Mouse (Mus musculus) embryonic facial prominence, embryonic 15.5 days (tissue): ENCODE measurements around the gene 4833427G06Rik. TPM values are rescaled to one million over a fixed set of nuclear protein-coding genes. Genes with fewer than 3 reads are reported as not detected.

ENCODE experiments used
- ATAC-seq: fragments of 200-750 bp; cut with Nextera tagmentation; 2 replicates; pipeline ENCODE4 v1.8.0; 2017; ENCODE audit warnings: low read depth, moderate TSS enrichment; ENCODE audit not compliant: insufficient number of reproducible peaks, low FRiP score, low TSS enrichment
- H3K27ac ChIP-seq: fragments of 300-500 bp; sonication (generic); replicated peaks from 2 replicates; pipeline ENCODE4 v1.5.1; 2015; ENCODE audit warnings: mild to moderate bottlenecking, inconsistent platforms
- H3K27me3 ChIP-seq: fragments of 300-500 bp; sonication (generic); 2 replicates; pipeline ENCODE4 v1.6.1; 2015; ENCODE audit warnings: inconsistent platforms
- H3K36me3 ChIP-seq: fragments of 300-500 bp; sonication (generic); 2 replicates; pipeline ENCODE4 v1.6.1; 2015; ENCODE audit warnings: mild to moderate bottlenecking, inconsistent platforms
- H3K4me1 ChIP-seq: fragments of 300-500 bp; sonication (generic); 2 replicates; pipeline ENCODE4 v1.6.1; 2015; ENCODE audit warnings: inconsistent platforms
- H3K4me2 ChIP-seq: fragments of 300-500 bp; sonication (generic); replicated peaks from 2 replicates; pipeline ENCODE4 v1.6.1; 2015; ENCODE audit warnings: mild to moderate bottlenecking, inconsistent platforms
- H3K4me3 ChIP-seq: fragments of 300-500 bp; sonication (generic); replicated peaks from 2 replicates; pipeline ENCODE4 v1.5.1; 2015; ENCODE audit warnings: mild to moderate bottlenecking, inconsistent platforms
- H3K9ac ChIP-seq: fragments of 300-500 bp; sonication (generic); 2 replicates; pipeline ENCODE4 v1.6.1; 2015; ENCODE audit warnings: inconsistent platforms
- H3K9me3 ChIP-seq: fragments of 300-500 bp; sonication (generic); replicated peaks from 2 replicates; pipeline ENCODE4 v1.6.1; 2016; ENCODE audit warnings: inconsistent platforms
- WGBS: fragments of 180-500 bp; shearing (Covaris S2); methylation state at CpG from one replicate; pipeline ENCODE4 v1.1.7; 2015; 5-methylcytosine and 5-hydroxymethylcytosine counted together
- polyA plus RNA-seq: library from polyadenylated mRNA; unstranded; fragments of >200 nt; fragmentation: Nextera tagmentation; extraction: Ambion mirVana; gene quantifications from 2 replicates; pipeline ENCODE4 v1.2.1, GENCODE M21; 2015

The 4833427G06Rik gene
- polyA plus RNA-seq, 1 experiment from 2014 or later, result 12.7 TPM

DNA sequence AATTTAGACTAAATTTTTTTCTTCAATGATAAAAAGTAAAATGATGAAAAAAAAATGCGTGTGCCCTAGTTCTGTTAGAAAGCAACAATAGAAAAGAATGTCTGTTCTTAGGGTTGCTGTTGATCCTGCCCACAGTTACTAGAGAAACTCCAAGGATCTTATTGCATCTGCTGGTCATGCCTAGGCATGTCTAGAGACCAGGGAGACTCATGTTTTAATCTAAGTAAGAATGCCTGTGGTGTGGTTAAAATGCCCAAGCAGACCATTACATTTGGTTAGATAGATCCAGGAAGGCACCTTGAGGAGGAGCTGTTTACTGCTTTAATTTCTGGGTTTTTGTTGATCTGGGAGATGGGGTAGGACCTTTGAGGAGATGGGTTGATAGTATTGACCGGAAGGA is 3.9 kb upstream of the 4833427G06Rik start:
- ATAC-seq, result no peak
- Histone ChIP-seq H3K36me3 (no peaks in the 10 kb centered on the region), H3K4me3 (no peak overlapping the region), H3K27ac (no peak overlapping the region), H3K27me3 (0 out of 2 replicates have a peak, but pooled peaks cover 7% of the 10 kb centered on the region), H3K9ac (no peak overlapping the region), H3K4me2 (no peak overlapping the region), H3K4me1 (peaks cover 19% of the 10 kb centered on the region), H3K9me3 (no peaks in the 10 kb centered on the region)
- 74% methylated on average over 2 of the region's 2 CpGs for WGBS

DNA sequence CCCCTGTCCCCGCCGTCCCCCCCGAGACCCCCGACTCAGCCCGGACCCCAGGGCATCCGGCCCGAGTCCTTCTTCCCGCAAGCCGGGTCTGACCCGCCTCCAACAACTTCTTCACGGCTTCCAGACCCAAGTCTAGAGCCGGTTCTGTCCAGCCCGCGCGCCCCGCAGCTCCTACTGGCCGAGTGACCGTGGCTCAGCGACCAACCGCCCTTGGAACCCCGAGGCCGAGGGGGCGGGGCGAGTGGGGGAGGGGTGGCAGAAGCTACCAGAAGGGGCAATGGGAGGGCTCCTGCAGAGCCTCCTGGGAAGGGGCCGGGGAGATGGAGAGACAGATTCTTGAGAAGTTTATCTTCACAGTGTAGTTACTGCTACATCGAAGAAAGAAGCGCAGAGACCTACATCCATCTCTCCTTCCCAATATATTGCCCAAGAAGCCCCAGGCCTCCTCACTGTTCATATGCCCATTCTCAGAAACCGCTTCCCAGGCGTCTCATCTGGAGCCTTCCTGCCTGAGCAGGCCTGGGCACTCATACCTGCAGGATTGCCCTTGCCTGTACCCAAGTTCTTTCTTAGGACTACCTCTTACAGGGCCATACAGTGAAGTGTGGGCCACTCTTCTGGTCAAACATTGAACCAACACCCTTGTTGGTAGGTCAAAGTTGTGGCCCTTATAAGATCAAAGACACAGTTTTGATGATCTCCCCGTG is 2.1 kb upstream of the 4833427G06Rik start:
- no peaks in the 10 kb centered on the region for H3K36me3 ChIP-seq
- no peaks in the 10 kb centered on the region for H3K9me3 ChIP-seq
- peak overlapping the region; percentile 52 for H3K4me3 ChIP-seq
- no peak overlapping the region for H3K27ac ChIP-seq
- H3K4me2 ChIP-seq, result peak overlapping the region; percentile 99
- 11% methylated on average over 30 of the region's 30 CpGs for WGBS
- H3K27me3 ChIP-seq, result peaks cover 7% of the 10 kb centered on the region; the same call in 1 of the 2 replicates
- no peak for ATAC-seq
- H3K9ac ChIP-seq, result peak overlapping the region; percentile 29
- H3K4me1 ChIP-seq, result peaks cover 19% of the 10 kb centered on the region

- ATAC-seq, result peak; percentile 43; the same call in 1 of the 2 replicates
- Histone ChIP-seq H3K36me3 (no peaks in the 10 kb centered on the region), H3K4me2 (peak overlapping the region; percentile 99), H3K27me3 (peaks cover 7% of the 10 kb centered on the region; the same call in 1 of the 2 replicates), H3K9ac (peak overlapping the region; percentile 29), H3K9me3 (no peaks in the 10 kb centered on the region), H3K27ac (no peak overlapping the region), H3K4me3 (peak overlapping the region; percentile 52), H3K4me1 (peaks cover 19% of the 10 kb centered on the region)
- 2% methylated on average over 44 of the region's 44 CpGs for WGBS
These were observed 1.3 kb upstream of the 4833427G06Rik start for GRCm38 (mm10) chr9:51102963-51103807.

- Histone ChIP-seq H3K4me3 (no peak overlapping the region), H3K4me2 (no peak overlapping the region), H3K9ac (no peak overlapping the region), H3K36me3 (no peaks in the 10 kb centered on the region), H3K27me3 (no peaks in the 10 kb centered on the region; the same call in 1 of the 2 replicates), H3K9me3 (no peaks in the 10 kb centered on the region), H3K27ac (no peak overlapping the region), H3K4me1 (no peaks in the 10 kb centered on the region)
- no peak for ATAC-seq
- WGBS, result 56% methylated on average over 2 of the region's 2 CpGs
These were observed 5.6 kb downstream of the 4833427G06Rik start for GRCm38 (mm10) chr9:51096306-51096705.

- WGBS, result 81% methylated on average over 5 of the region's 5 CpGs
- H3K9me3 ChIP-seq, result no peaks in the 10 kb centered on the region
- no peak overlapping the region for H3K4me3 ChIP-seq
- H3K9ac ChIP-seq, result no peak overlapping the region
- no peaks in the 10 kb centered on the region for H3K27me3 ChIP-seq
- H3K27ac ChIP-seq, result no peak overlapping the region
- no peaks in the 10 kb centered on the region for H3K36me3 ChIP-seq
- H3K4me1 ChIP-seq, result no peaks in the 10 kb centered on the region
- no peak for ATAC-seq
- H3K4me2 ChIP-seq, result no peak overlapping the region
These were observed 8.2 kb downstream of the 4833427G06Rik start for GRCm38 (mm10) chr9:51093697-51094096.

DNA sequence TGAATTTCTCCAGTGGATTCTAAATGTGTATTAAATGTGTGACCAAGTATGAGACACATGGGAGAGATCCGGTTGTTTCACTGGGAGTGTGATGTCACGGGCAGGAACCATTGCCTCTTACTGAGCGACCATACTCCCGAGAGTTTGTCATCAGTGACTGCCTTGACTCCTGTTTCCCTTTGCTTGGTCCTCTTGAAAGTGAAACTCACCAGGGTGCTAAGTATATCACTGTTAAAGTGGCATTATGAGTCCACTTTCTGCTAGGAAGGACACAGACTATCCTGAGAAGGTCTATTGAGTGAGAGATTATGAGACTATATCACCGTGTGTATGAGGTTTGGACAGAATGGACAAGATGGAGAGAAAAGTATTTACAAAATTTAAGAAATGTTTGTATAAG is 20.3 kb downstream of the 4833427G06Rik start:
- H3K4me2 ChIP-seq, result no peak overlapping the region
- H3K27me3 ChIP-seq, result no peaks in the 10 kb centered on the region
- H3K9me3 ChIP-seq, result no peaks in the 10 kb centered on the region
- 79% methylated on average over 5 of the region's 5 CpGs for WGBS
- H3K36me3 ChIP-seq, result no peaks in the 10 kb centered on the region
- H3K4me3 ChIP-seq, result no peak overlapping the region
- no peak overlapping the region for H3K27ac ChIP-seq
- ATAC-seq, result no peak
- peaks cover 4% of the 10 kb centered on the region for H3K4me1 ChIP-seq
- H3K9ac ChIP-seq, result no peak overlapping the region

DNA sequence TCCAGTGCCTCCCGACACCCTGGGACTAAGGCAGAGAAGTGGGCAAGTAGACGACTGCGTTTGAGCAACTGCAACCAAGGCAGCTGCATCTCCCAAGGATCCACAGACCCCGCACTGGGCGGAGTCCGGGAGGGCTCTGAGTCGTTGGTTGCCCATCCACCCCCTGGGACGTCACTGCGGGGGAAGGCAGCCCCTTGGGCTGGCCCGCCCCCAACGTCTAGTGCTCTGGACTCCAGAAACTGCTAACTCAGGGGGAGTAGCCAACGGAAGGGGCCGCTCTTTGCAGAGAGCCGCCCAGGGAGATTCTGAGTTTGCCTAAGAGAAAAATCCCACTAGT is 24.9 kb downstream of the 4833427G06Rik start, which contains the start of gene Layn:
TSS of gene Layn (minus strand) at position 116 of the 337 bp plus-strand sequence.
- Histone ChIP-seq H3K27me3 (no peaks in the 10 kb centered on the region), H3K4me1 (peaks cover 15% of the 10 kb centered on the region), H3K27ac (peak within 1 kb of the TSS; percentile 30), H3K4me3 (peak within 1 kb of the TSS; percentile 50), H3K9me3 (no peaks in the 10 kb centered on the region), H3K4me2 (peak within 1 kb of the TSS; percentile 93), H3K36me3 (no peaks in the 10 kb centered on the region), H3K9ac (peak within 1 kb of the TSS; percentile 39; the same call in 1 of the 2 replicates)
- peak; percentile 94 for ATAC-seq
- WGBS, result under 1% methylated on average over 14 of the region's 14 CpGs

DNA sequence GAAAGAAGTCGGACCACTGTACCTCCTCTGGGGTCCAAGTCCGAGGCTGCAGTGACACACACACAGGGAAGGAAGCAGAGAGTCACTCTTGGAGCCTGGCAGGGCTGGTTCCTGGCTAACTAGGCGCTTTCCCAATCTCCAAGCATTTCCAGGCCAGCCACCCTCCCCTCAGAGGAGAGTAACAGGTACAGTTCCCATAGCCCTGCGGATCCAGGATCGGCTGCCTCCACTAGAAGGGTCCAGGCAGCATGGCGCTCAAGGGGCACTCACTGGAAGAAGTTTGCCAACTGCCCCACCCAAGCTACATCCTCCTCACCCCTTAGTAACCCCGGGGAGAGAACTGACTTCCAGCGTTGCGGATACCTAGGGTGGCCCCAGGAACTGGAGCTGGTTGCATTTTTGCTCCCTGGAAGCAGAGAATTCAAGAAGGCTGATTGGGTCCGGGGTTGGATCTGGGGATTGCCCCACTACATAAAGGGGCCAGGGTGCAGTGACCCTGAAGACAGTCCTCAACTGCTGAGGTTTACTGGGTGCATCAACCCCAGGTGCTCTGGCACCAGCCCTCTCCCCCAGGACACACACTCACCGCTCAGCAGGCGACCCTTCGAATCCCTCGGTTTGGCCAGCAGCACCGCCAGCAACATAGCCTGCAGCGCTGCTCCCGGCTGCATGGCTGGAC is 25.4 kb downstream of the 4833427G06Rik start:
- under 1% methylated on average over 17 of the region's 17 CpGs for WGBS
- Histone ChIP-seq H3K4me3 (peak overlapping the region; percentile 50), H3K27ac (peak overlapping the region; percentile 30; the same call in 1 of the 2 replicates), H3K27me3 (no peaks in the 10 kb centered on the region), H3K9me3 (no peaks in the 10 kb centered on the region), H3K36me3 (no peaks in the 10 kb centered on the region), H3K4me2 (peak overlapping the region; percentile 93), H3K9ac (peak overlapping the region; percentile 39; the same call in 1 of the 2 replicates), H3K4me1 (peaks cover 15% of the 10 kb centered on the region)
- ATAC-seq, result no peak

DNA sequence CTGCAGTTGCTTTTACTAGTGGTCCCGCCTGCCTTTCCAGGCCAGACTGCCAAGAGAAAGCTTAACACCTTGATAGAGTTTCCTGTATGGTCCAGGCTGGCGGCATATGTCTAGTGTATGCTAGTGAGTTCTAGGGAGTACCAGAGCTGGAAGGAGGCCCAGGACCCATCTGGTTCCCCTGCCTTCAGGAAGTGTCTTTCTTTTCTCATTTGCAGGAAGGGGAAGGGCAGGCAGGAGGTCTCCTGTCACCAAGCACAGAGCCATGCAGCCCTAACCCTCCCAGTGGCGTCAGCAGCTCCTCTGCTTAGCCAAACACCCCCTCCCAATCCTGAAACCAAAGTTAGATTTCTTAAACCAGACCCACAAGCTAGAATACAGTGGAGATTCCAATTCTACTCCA is 26.1 kb downstream of the 4833427G06Rik start:
- 15% methylated on average over 3 of the region's 3 CpGs for whole genome bisulfite sequencing
- no peak for ATAC-seq
- Histone ChIP-seq H3K36me3 (no peaks in the 10 kb centered on the region), H3K4me2 (peak overlapping the region; percentile 93), H3K4me3 (peak overlapping the region; percentile 50), H3K9me3 (no peaks in the 10 kb centered on the region), H3K27me3 (no peaks in the 10 kb centered on the region), H3K27ac (peak overlapping the region; percentile 22; the same call in 1 of the 2 replicates), H3K4me1 (peaks cover 15% of the 10 kb centered on the region), H3K9ac (no peak overlapping the region)

DNA sequence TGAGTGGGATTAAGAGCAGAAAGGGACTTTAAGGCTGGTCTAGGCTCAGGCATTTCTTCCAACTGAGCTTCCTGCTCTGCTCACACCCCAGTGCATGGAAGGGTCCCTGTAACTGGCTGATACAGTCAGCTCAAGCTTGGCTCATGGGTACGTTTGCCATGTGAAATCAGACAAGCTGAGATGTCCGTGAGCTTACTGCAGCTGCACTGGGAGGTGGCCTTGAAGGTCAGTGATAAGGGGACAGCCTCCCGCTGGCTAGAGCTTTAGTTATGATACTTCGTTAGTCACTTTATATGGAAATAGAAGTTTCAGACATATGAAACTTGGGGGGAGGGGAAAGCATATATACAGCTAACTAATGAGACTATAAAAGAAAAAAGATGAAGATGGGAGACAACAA is 31.1 kb downstream of the 4833427G06Rik start:
- WGBS, result 83% methylated on average over 4 of the region's 4 CpGs
- no peak overlapping the region for H3K27ac ChIP-seq
- H3K9ac ChIP-seq, result no peak overlapping the region
- no peak for ATAC-seq
- H3K4me2 ChIP-seq, result no peak overlapping the region
- H3K36me3 ChIP-seq, result no peaks in the 10 kb centered on the region
- no peak overlapping the region for H3K4me3 ChIP-seq
- H3K4me1 ChIP-seq, result peaks cover 4% of the 10 kb centered on the region; the same call in 1 of the 2 replicates
- no peaks in the 10 kb centered on the region for H3K9me3 ChIP-seq
- no peaks in the 10 kb centered on the region for H3K27me3 ChIP-seq

- no peak overlapping the region for H3K9ac ChIP-seq
- no peaks in the 10 kb centered on the region for H3K4me1 ChIP-seq
- H3K4me2 ChIP-seq, result no peak overlapping the region
- H3K36me3 ChIP-seq, result no peaks in the 10 kb centered on the region
- no peak overlapping the region for H3K27ac ChIP-seq
- H3K9me3 ChIP-seq, result no peaks in the 10 kb centered on the region
- ATAC-seq, result no peak
- WGBS, result 30% methylated on average over 3 of the region's 3 CpGs
- H3K4me3 ChIP-seq, result no peak overlapping the region
- H3K27me3 ChIP-seq, result no peaks in the 10 kb centered on the region
These were observed 33.7 kb downstream of the 4833427G06Rik start for GRCm38 (mm10) chr9:51068202-51068601.
